Mouse (Mus musculus): ENCODE data around the gene 6430548M08Rik.

Gene 6430548M08Rik

DNA sequence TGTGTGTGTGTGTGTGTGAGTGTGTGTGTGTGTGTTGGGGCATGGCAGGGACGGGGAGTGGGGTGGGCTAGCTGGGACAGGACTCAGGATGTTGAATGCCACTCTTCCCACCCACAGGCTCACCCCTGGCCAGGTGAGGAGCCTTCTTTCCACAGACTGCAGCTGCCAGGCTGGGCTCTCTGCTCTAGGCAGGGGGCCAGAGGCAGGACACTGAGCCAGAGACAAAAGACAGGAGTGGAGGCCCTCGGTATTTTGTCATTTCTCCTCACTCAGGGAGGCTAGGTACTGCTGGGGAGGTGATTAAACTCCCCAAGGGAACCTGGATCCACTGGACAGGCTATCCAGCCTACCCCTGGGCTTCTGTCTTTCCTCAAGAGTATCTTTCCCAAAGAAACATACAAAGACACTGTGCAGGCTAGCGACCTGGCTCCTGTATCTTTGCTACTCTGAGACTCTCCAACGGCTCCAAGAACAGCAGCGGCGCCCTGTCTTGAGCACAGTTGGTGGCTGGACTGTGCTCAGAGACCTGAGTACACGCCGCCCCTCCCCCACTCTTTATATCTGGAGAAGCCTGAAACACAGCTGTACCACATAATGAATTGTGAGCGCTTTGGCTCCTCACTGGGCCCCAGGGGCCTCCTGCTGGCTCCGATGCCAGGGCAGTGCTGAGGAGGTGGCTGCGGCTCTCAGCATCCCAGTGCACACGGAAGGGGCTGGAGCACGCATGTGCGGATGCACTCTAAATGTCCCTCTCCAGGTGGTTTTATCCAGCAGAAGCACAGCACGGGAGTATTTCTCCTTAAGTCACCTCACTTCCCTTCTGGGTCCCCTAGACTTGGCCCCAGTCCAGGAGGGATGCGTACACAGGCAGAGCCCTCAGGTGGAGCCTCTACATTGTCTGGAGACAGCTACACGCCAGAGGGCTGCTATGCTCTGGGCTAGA, 71.2 kb downstream of the 6430548M08Rik start:
- DNase-seq, result no peak

DNA sequence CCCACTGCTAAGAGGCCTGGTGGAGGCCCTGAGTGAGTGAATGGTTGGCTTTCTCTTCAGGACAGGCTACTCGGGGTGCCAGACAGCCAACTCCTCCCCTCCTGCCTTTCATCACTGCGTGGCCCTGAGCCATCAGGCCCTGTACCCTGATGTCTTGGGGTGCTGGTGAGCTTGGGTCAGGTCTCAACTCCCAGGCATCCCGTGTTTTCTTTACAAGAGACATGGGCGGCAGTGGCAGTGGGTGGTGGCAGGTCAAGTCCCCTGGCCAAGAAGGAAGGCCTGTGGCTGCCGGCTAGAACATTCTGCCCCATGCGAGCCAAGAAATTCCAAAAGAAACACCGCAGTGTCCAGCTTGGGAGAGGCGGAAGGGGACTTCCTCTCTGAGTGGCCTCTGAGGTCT, 72.5 kb downstream of the 6430548M08Rik start:
- DNase-seq, result no peak

DNA sequence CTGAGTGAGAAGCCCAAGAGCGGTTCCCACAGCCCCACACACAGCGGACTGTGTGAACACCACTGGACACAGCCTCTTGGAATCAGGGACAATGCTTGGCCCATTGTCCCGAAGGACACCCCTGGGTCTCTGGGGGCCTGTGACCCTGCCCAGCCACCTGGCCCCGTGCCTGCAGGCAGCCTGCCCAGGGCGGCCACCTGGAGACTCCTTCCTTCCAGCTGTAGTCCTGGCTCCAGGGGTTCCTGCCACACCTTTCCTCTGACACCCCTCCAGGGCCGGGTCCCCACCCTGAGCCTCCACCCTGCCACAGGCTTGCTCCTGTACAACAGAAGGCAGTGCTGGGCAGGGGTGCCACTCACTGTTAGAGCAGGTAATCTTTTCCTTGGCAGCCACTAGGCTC, 74.6 kb downstream of the 6430548M08Rik start:
- no peak for DNase-seq

DNA sequence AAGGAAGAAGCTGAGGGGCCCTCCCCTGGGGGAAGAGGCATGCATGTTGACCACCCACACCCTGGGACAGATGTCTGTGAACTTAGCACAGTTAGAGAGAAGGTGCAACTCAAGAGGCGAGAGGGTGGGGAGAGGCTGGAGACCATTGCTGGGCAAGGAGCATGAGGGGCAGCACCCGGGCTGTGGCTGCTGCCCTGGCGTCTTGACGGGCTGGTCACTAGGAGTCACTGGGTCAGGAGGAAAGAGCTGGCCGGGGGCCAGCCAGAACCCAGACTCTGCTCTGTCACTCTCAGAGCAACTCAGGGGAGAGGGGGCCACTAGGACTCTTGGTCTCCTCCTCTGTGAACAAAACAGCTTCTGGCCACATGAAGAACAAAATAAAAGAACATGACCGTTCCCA, 75.5 kb downstream of the 6430548M08Rik start:
- DNase-seq, result no peak

DNA sequence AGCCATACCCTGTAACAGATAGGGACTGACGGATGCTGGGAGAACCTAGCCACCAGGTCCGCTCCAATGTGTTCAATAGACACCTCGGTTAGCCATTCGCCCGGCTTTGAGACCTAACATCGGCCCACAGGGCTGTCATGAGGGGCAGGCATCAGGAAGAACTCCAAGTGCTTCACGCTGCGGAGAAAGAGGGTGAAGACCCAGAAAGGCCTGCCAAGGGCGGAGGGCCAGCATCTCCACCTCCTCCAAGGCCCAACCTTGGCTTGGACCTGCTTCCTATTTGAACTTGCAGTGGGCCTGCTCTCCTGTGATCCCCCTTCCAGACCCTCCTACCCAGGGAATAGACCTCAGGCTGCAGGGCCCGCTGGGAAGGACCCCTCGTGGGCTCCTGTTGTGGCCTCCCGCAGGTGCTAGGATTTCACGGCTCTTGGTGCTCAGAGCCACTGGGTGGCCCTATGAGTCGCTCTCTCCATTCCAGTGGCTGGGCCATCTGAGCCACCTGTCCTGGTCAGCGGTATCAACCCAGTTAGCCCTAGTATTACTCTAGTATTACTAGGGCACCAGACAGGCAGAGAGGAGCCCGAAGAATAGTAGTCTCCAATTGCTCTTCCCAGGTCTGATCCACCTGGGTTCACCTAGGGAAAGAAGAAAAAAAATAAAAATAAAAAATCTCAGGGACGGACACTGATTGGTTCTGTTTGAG, 76.3 kb downstream of the 6430548M08Rik start:
- DNase-seq, result no peak

DNA sequence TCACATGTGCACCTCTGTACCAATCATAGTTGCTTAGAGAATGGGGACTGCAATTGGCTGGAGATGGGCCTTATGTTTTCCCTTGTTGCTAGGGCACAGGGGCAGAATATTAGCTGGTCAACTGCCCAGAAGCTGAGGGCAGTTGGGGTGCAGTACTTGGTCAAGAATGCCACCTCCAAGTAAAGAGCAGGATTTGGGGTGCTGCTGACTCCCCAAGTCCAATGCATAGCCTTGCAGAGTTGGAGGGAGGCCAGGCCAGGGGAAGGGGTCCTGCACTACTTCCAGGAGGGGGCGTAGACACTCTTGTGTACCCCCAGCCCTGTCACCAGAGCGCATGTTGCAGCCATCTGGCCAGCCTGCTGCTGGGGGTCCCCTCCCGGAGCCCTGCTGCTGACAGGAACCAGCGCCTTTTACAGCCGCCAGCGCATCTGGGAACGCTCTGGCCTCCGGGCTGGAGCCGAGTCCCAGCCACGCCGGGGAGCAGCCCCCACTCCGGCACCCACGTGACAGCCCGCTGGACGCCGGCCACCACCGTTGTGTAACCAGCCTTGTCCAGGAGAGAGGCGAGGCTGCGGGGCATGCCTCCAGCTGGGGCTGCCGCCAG, 77.0 kb downstream of the 6430548M08Rik start:
- peak; percentile 35 to 37 for DNase-seq

DNA sequence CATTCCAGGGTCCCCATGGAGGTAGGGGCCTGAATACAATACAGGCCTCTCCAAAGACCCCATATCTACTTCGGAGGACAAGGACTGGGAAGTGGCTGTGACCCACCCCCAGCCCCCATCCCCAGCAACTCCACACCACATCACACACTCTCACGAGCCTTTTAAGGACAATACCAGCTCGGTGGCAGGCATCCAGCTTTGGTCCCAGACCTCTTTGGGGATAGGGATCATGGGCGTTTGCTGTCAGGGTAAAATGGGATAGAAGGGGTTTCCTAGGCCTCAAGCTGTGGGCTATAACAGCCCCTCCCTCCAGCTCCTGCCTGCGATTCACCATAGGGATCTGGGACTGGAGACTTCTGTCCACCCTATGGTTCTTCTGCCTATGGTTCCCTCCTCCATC, 77.7 kb downstream of the 6430548M08Rik start:
- DNase-seq, result no peak

DNA sequence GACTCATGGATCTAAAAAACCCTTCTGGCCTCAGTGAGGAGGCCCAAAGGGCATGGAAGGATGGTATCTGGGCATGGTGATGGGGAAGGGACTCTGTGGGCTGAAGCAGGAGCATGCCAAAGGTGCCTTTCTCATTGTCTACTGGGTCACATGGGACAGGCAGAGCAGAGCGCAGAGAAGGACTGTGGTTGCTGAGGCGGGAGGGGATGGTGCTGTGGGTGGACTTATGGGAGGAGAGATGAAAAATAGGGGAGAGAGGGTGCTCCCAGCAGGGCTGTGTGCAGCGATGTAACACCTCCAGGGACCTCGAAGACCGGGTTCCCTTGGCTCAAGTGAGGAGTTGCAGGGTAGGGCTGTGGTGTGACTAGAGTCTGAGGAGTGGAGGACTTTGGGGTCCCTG, 78.2 kb downstream of the 6430548M08Rik start:
- no peak for DNase-seq

DNA sequence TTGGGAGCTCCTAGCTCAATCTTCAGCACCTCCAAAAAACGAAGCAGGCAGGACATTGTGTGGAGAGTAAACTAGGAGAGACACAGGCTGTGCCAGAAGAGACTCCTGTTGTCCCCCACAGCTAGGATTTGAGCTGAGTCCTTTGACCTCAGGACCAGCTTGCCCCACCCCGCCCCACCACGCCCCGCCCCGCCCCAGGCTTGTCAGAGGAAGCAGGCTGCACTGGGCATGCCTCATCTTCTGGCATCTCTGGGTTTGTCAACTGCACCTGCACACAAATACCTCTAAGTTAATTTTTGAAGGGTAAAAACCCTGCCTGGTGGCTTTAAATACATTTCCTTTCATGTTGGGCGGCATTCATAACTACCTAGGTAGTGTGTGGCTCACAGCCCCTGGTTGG, 87.4 kb downstream of the 6430548M08Rik start:
- no peak for DNase-seq

DNA sequence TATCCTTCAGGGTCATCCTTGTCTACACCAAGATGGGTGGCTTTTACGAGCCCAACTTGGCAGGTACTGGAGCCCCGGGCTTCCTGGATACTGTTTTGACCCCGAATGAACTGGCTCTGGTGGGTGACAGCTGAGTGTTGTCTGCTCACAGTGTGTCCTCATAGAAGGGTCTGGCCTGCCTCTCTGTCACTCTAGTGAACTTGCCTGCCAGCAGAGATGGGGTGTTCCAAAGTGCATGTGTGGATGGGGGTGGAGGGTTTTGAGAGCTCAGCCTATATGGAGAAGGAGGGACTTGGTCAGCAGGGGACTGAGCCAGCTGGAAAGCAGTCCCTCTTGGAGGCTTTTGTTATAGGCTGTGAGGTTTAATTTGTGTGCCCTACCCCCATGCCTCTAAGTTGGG, 88.6 kb downstream of the 6430548M08Rik start:
- no peak for DNase-seq

DNA sequence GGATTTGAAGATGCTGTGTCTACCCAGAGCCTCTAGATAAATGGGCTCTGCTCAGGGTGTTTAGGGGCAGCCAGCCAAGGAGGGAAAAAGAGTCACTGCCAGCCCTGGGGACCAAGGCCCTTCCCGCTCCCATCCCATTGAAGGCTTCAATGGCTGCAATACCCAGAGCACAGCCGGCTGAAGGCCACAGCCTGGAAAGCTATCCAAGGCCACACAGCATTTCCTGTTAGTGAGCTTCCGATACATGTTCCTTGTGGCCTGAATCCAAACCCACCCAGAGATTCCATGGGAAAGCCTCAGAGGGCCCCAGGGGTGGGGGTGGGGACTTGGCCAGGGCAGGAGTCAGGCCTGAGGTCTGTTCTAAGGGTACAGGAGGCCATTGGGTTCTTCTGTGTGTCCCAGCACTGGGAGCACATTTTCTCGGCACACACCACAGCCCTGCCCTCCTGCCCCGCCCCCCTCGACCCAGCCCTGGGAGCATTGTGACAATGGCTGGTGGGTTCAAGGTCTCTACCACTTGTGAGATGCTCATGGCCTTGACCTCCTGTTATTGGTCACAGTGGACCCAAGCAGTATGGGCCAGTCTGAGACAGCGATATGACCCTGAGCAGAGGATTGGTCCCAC, 90.9 kb downstream of the 6430548M08Rik start:
- no peak for DNase-seq

DNA sequence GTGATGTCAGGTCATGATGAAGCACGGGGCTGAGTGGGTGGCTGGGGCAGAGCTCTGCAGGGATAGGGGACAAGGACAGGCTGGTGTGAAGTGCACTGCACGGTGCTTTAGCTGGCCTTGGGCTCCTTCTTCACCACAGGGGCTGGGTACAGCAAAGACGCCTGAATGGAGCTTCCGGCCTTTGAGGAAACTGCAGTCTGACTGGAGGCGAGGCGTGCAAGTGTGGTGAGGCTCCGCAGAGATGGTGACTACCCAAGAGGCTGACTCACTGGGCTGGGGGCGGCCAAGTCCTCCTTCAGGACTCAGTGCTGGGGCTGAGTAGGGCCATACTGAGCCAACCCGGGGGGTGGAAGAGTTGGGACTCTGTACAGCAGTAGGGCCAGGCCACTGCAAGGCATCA, 92.0 kb downstream of the 6430548M08Rik start:
- DNase-seq, result no peak

DNA sequence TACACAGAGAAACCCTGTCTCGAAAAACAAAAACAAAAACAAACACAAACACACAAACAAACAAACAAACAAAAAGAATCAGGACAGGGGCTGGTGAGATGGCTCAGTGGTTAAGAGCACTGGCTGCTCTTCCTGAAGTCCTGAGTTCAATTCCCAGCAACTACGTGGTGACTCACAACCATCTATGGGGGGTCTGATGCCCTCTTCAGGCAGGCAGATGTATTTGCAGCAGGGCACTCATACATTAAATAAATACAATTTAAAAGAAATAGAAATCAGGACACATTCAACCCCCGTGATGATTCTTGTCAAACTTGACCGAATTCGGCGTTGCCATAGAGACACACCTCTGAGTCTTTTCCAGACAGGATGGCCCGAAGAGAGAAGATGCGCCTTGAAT, 93.4 kb downstream of the 6430548M08Rik start:
- no peak for DNase-seq

DNA sequence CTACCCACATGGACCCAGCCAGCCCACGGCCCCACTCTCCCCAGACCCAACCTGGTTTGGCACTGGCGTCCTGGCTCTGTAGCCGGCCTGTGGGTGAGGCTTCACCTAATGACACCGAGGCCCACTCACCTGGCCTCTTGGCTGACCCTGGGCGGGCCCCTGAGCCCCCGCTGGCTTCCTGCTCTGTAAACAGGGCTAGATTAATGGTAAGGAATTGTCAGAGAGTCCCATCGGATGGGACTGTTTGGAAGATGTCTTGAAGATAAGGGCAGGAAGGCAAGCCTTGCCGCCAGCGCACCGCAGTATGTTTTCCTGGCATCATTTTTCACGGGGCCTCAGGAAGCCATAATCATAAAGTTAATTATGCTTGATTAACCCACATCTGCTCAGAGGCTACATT, 94.2 kb downstream of the 6430548M08Rik start:
- no peak for DNase-seq

DNA sequence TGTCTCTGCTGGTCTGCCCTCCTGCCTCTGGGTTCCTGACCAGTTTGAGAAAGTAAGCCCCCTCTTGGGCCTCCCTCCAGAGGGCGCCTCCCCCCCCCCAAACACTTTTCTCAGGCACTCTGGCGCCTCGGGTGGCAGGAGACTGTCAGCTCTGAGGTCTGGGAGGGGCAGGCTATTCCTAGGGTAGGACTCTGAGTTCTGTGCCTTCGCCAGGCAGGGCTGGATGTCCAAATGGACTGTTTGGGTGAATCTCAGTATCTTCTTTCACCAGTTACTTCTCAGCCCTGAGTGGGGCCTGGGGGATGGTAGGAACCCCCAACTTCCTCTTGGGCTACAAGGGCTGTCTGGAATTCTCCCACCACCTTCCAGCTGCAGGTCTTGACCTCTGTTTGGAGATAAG, 97.4 kb downstream of the 6430548M08Rik start:
- DNase-seq, result no peak

DNA sequence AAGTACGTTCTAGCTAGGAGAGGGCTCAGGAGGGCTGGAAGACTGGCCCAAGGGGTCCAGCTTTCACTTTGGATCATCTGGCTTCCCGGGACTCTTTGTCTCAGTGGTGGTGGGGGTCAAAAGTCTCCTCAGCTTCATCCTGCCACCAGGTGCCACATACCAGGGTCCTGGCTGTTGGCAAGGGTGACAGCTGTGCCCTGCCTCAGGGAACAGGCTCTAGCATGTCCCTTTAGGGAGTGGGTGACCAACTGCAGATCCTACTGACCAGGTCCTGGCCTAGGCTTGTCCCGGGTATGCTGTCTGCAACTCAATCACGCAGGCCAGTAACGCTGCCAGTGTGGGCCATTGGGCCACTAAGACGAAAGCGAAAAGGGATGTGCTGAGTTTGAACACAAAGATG, 98.6 kb downstream of the 6430548M08Rik start:
- no peak for DNase-seq

DNA sequence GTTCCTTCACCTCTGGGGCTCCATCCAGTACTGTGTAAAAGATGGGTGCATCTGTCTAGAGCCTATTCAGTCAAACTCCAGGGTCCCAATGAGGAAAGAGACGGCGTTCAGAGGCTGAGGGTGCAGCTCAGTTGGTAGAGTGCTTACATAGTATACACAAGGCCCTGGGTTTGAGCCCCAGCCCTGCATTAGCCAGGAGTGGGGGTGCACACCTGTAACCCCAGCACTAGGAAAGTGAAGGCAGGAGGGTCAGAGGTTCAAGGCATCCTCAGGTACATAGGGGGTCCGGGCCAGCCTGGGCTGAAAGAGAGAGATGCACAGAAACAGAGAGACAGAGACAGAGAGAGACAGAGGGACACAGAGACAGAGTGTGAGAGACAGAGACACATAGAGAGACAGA, 99.3 kb downstream of the 6430548M08Rik start:
- no peak for DNase-seq

DNA sequence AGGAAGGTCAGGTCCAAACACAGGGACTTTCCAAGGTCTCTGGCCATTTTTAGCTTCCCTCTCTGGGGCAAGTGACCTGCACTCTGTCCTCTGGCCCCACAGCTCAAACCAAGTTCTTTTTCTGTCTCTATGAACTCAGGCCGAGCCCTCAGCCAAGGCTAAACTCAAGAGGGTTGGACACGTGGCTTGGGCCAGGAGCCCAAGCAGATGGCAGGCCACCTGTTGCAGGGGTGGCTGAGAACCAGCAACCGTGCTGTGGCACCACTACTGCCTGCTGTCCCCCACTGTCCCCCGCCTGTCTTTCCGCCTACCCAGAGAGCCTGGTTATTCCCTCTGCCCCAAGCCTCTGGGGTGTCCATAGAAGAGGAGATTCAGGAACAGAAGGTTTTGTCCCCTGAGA, 100.0 kb downstream of the 6430548M08Rik start:
- peak in 1 of 2 experiments; percentile 16 for DNase-seq

All from spleen, adult 18-20 months (tissue).